Mouse (Mus musculus): ENCODE measurements around the gene Pprc1.

DNA sequence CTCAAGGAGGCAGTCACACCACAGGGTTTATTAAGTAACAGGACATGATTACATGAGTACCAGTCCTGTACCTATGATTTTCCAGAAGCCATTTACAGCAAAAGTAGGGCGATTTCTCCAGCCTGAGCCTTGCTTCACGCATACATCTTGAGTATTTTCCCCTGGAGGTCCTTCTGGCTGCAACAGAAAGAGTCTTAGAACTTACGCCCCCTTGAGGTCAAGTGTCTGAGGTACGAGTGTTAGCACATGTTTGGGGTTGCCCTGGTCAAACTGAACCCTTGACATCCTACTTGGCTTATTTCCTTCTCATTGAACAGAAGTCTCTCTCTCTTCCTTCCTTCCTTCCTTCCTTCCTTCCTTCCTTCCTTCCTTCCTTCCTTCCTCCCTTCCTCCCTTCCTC lies 69.9 kb downstream of the Pprc1 start:
- no peak for TF ChIP-seq CTCF (IDR thresholded peaks at IDR 0.05; ENCODE audit: borderline replicate concordance, control insufficient read depth, extremely low read depth, insufficient read depth, low read length, poor library complexity)
- no peak for TF ChIP-seq POLR2A (IDR thresholded peaks at IDR 0.05; ENCODE audit: control insufficient read depth, extremely low read depth, insufficient read depth, low read length, poor library complexity)
